Mouse (Mus musculus) thymus, postnatal 4 days (tissue): ENCODE measurements around the gene Exosc3.

ENCODE experiments used
- DNase-seq: peaks from one replicate; pipeline ENCODE4 v3.0.0; 2021

Gene Exosc3

DNA sequence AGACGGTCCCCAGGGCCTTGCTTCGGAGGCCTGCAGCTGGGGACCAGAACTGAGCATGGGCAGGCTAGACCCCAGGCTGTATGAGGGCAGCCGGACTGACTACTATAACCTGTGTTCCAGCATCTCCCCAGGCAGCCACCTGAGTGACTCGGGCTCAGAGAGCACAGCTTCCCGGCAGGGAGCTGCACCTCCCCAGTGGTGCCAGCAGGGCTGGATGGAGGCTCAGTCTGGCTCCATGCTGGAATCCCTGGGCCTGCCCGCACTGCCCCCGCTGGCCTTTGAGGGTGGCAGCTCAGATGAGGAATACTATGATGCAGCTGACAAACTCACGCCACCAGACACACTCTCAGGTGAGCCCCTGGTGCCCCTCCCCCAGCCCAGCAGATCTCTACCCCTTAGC, 63.2 kb downstream of the Exosc3 start:
- peak; percentile 22 for DNase-seq

DNA sequence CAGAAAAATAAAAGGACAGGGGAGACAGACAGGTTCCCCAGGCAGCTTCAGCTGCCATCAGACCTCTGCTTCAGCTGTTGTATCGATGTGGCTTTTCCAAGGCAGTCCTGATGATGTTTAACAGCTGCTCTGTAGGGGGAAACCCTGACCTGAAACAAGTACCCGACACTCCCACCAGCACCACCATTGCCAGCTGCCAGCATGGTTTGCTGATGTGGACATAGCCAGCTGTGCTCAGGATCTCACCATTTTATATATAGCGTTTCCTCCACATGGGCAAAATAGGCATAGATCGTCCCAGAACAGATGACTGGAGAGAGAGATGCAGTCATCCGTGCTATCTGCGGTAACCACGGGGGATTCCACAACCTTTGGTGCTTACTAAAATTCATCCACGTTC, 66.8 kb downstream of the Exosc3 start:
- DNase-seq: no peak

DNA sequence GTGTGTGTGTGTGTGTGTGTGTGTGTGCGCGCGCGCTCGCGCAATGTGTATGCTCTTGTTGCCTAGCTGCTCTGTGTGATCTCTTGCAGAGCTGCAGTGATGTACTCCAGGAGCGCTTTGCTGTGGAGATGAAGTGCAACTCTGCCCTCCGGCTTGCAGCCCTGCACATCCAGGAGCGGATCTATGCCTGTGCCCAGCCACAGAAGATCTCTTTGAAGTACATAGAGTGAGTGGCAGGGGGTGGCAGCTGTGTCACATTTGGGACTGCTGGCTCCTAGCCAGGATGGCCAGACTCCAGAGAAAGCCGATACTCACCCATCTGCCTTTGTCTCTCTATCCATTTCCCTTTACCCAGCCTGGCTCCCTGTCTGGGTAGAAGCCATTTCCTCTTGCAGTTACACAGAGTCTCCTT, 71.5 kb downstream of the Exosc3 start:
- DNase-seq: no peak

DNA sequence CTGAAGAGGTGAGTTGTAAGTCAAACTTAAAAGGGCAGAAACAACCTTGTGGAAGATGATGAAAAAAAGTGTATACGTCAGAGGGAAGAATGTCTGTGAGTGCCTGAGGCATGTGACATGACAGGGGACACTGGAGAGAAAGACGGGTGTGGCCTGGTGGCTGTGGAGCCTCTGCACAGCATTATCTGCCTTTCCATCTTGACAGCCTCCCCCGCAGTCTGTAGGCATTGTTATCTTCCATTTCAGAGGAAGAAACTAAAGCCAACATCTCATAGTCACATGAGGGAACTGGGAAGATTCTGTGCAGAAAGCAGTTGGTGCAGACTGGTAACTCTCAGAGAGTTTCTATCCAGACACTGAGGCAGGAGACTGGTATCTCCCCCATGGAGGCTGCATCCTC, 74.6 kb downstream of the Exosc3 start:
- DNase-seq: no peak
